In genomic region chr3:144348431-144348830, GRCm38 (mm10) we compare ENCODE assay signal across 30 mouse cellular contexts.
DNase-seq lines count a peak whose midpoint lies in the region; ATAC-seq lines count a peak whose summit lies in the region.
"Had no signal": no experiment of that assay in that cellular context is flagged by ENCODE, and none has a peak within 500 bp of the region (broad histone marks: within the 10 kb centered on the region; RNA-seq: fewer than 3 reads in every experiment).

No protein-coding gene starts in this region.

- no peaks in the 10 kb centered on the region for H3K36me3 ChIP-seq in lung, embryonic 15.5 days
- H3K36me3 ChIP-seq: embryonic facial prominence, embryonic 12.5 days; G1E; heart, embryonic 13.5 days; limb, embryonic 10.5 days; limb, embryonic 15.5 days; liver, embryonic 13.5 days; midbrain, embryonic 13.5 days had no signal

- no peaks in the 10 kb centered on the region for H3K4me1 ChIP-seq in lung, embryonic 15.5 days
- H3K4me1 ChIP-seq: embryonic facial prominence, embryonic 12.5 days; heart, embryonic 13.5 days; limb, embryonic 10.5 days; limb, embryonic 15.5 days; liver, embryonic 13.5 days; megakaryocyte, embryonic 14.5 days; midbrain, embryonic 13.5 days had no signal

- no peak overlapping the region for H3K27ac ChIP-seq in lung, embryonic 15.5 days
- H3K27ac ChIP-seq: embryonic facial prominence, embryonic 12.5 days; gastrocnemius, adult 2 months; heart, adult 2 months; heart, embryonic 13.5 days; limb, embryonic 10.5 days; limb, embryonic 15.5 days; liver, embryonic 13.5 days; midbrain, embryonic 13.5 days; stomach, postnatal 0 days had no signal

- no peaks in the 10 kb centered on the region for H3K27me3 ChIP-seq in lung, embryonic 15.5 days
- H3K27me3 ChIP-seq: embryonic facial prominence, embryonic 12.5 days; heart, embryonic 13.5 days; limb, embryonic 15.5 days; liver, embryonic 13.5 days; megakaryocyte, embryonic 14.5 days; midbrain, embryonic 13.5 days had no signal

- no peak overlapping the region for H3K4me3 ChIP-seq in lung, embryonic 15.5 days
- H3K4me3 ChIP-seq: embryonic facial prominence, embryonic 12.5 days; gastrocnemius, adult 2 months; heart, adult 2 months; heart, embryonic 13.5 days; limb, embryonic 10.5 days; limb, embryonic 15.5 days; liver, embryonic 13.5 days; megakaryocyte, embryonic 14.5 days; midbrain, embryonic 13.5 days had no signal

- H3K4me2 ChIP-seq in lung, embryonic 15.5 days: 0 out of 2 replicates have a peak overlapping the region, but pooled peaks have one; percentile 4
- H3K4me2 ChIP-seq: embryonic facial prominence, embryonic 12.5 days; heart, embryonic 13.5 days; limb, embryonic 15.5 days; liver, embryonic 13.5 days; midbrain, embryonic 13.5 days had no signal

- no peaks in the 10 kb centered on the region for H3K9me3 ChIP-seq in lung, embryonic 15.5 days
- H3K9me3 ChIP-seq: embryonic facial prominence, embryonic 12.5 days; G1E; heart, embryonic 13.5 days; limb, embryonic 10.5 days; limb, embryonic 15.5 days; liver, embryonic 13.5 days; megakaryocyte, embryonic 14.5 days; midbrain, embryonic 13.5 days had no signal

- ATAC-seq in frontal cortex, adult (ENCODE audit: low TSS enrichment): peak; percentile 70; the same call in 1 of the 2 replicates
- ATAC-seq in lung, embryonic 15.5 days (ENCODE audit: borderline replicate concordance, extremely low read depth, low FRiP score, low TSS enrichment): no peak
- ATAC-seq: forebrain, embryonic 14.5 days; intestine, postnatal 0 days; midbrain, embryonic 13.5 days had no signal

- WGBS in lung, embryonic 15.5 days: 62% methylated on average over 9 of the region's 9 CpGs

- no peak overlapping the region for H3K9ac ChIP-seq in lung, embryonic 15.5 days
- H3K9ac ChIP-seq: embryonic facial prominence, embryonic 12.5 days; heart, embryonic 13.5 days; limb, embryonic 15.5 days; liver, embryonic 13.5 days; midbrain, embryonic 13.5 days had no signal

- no peak for DNase-seq in frontal cortex, postnatal 25 days (ENCODE audit: low spot score in 2 of 2)
- peak; percentile 17 for DNase-seq in kidney, postnatal 10 days
- DNase-seq in kidney, postnatal 4 days: no peak
- no peak for DNase-seq in lung, postnatal 25 days (ENCODE audit: low spot score)
- peak; percentile 31 for DNase-seq in right cerebral cortex, adult 18-20 months
- no peak for DNase-seq in right cerebral cortex, postnatal 4 days
- DNase-seq: adrenal gland, adult 8-10 months; cerebellum, adult 11 months; cerebellum, adult 9-10 months; cerebellum, postnatal 36 days; embryo, embryonic 11 days; gastrocnemius, adult 2 months; heart, adult 2 months; kidney, adult 9 months; kidney, postnatal 25 days; liver, embryonic 13.5 days; thymus, adult 18-20 months; thymus, postnatal 25 days had no signal

Comparison
In these comparisons a context has a peak if more than half of its experiments do, and no peak if none do; other contexts are left out.
1. DNase-seq: peak in kidney, postnatal 10 days (single experiment) and right cerebral cortex, adult 18-20 months (single experiment); none in frontal cortex, postnatal 25 days (0 of 2), kidney, postnatal 4 days (0 of 2), lung, postnatal 25 days (single experiment) and right cerebral cortex, postnatal 4 days (single experiment).